Mouse (Mus musculus) heart, adult 2 months (tissue): ENCODE data around the gene Mtx1.

ENCODE experiments used
- CTCF ChIP-seq: fragments of 200-600 bp; IDR thresholded peaks from 2 replicates; pipeline ENCODE4 v1.8.1; 2022; ENCODE audit warnings: antibody characterized with exemption, mild to moderate bottlenecking, moderate library complexity
- EP300 ChIP-seq: fragments of 200-500 bp; IDR thresholded peaks from 2 replicates; pipeline ENCODE4 v1.6.1; 2011; ENCODE audit warnings: low read depth, low read length, control low read depth; ENCODE audit not compliant: insufficient read depth
- POLR2A ChIP-seq: fragments of 200-500 bp; IDR thresholded peaks from 2 replicates; pipeline ENCODE4 v1.6.1; 2011; ENCODE audit warnings: mild to moderate bottlenecking, low read depth, low read length, control low read depth; ENCODE audit not compliant: insufficient read depth

GRCm38 (mm10) chr3:89182531-89183057 is 44.3 kb downstream of the Mtx1 start:
- TF ChIP-seq CTCF (no peak), POLR2A (no peak), EP300 (no peak)
